Mouse (Mus musculus) heart, embryonic 12.5 days (tissue): ENCODE data around the gene Myoc. TPM values are rescaled to one million over a fixed set of nuclear protein-coding genes. Genes with fewer than 3 reads are reported as not detected.
A peak's percentile ranks its signal among the peaks of the same experiment; 100 is the strongest.

ENCODE experiments used
- ATAC-seq: fragments of 200-750 bp; cut with Nextera tagmentation; 2 replicates; pipeline ENCODE4 v1.8.0; 2017; ENCODE audit warnings: moderate TSS enrichment, moderate library complexity; ENCODE audit not compliant: insufficient number of reproducible peaks, low FRiP score
- H3K27ac ChIP-seq: fragments of 300-500 bp; sonication (generic); 2 replicates; pipeline ENCODE4 v1.5.1; 2016; ENCODE audit warnings: mild to moderate bottlenecking, moderate library complexity; ENCODE audit not compliant: poor library complexity, severe bottlenecking
- H3K27me3 ChIP-seq: fragments of 300-500 bp; sonication (generic); replicated peaks from 2 replicates; pipeline ENCODE4 v1.6.1; 2016; ENCODE audit warnings: mild to moderate bottlenecking, moderate library complexity
- H3K36me3 ChIP-seq: fragments of 300-500 bp; sonication (generic); 2 replicates; pipeline ENCODE4 v1.6.1; 2016; ENCODE audit warnings: mild to moderate bottlenecking, moderate library complexity
- H3K4me1 ChIP-seq: fragments of 300-500 bp; sonication (generic); replicated peaks from 2 replicates; pipeline ENCODE4 v1.6.1; 2016; ENCODE audit warnings: mild to moderate bottlenecking
- H3K4me2 ChIP-seq: fragments of 300-500 bp; sonication (generic); 2 replicates; pipeline ENCODE4 v1.6.1; 2016; ENCODE audit warnings: mild to moderate bottlenecking, moderate library complexity
- H3K4me3 ChIP-seq: fragments of 300-500 bp; sonication (generic); 2 replicates; pipeline ENCODE4 v1.5.1; 2016; ENCODE audit warnings: mild to moderate bottlenecking
- H3K9ac ChIP-seq: fragments of 300-500 bp; sonication (generic); 2 replicates; pipeline ENCODE4 v1.6.1; 2016; ENCODE audit warnings: mild to moderate bottlenecking, moderate library complexity
- H3K9me3 ChIP-seq: fragments of 300-500 bp; sonication (generic); replicated peaks from 2 replicates; pipeline ENCODE4 v1.6.1; 2016; ENCODE audit warnings: mild to moderate bottlenecking, moderate library complexity
- WGBS: fragments of 180-500 bp; shearing (Covaris S2); methylation state at CpG from one replicate; pipeline ENCODE4 v1.1.7; 2016; 5-methylcytosine and 5-hydroxymethylcytosine counted together
- polyA plus RNA-seq: library from polyadenylated mRNA; unstranded; fragments of >200 nt; fragmentation: Nextera tagmentation; extraction: Ambion mirVana; gene quantifications from 2 replicates; pipeline ENCODE4 v1.2.1, GENCODE M21; 2016

Myoc gene
- polyA plus RNA-seq = not detected in 2 replicates

GRCm38 (mm10) chr1:162639051-162639750 is at the start of gene Myoc:
Gene Myoc, plus strand, starts transcription at chr1:162639155.
- WGBS = 75% methylated on average over 10 of the region's 10 CpGs
- H3K4me3 ChIP-seq = no peak within 1 kb of the TSS
- ATAC-seq = no peak

DNA sequence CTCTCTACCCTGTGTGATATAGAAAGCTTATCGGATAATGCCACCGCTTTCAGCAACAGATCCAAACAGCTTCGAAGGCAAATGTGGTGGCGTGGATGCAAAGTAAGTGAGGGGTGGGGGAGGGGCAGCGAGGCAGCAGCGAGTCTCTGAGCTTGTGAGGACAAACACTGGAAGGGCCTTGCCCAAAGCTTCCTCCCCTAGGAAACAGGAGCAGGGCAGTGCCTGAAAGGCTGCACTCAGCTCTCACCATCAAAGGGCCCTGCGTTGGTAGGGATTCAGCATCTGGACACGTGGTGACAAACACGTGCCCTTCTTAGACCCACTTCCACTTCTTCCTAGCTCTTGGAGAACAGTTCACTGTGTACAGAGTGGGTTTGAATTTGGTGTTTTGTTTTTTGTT is 49.5 kb upstream of the Myoc start:
- no peak overlapping the region; the same call in 1 of the 2 replicates for H3K27ac ChIP-seq
- ATAC-seq = no peak; the same call in 1 of the 2 replicates
- H3K9me3 ChIP-seq = no peaks in the 10 kb centered on the region
- WGBS = 6% methylated on average over 9 of the region's 9 CpGs
- H3K36me3 ChIP-seq = peaks cover 7% of the 10 kb centered on the region
- peaks cover 3% of the 10 kb centered on the region; the same call in 1 of the 2 replicates for H3K4me1 ChIP-seq
- peak overlapping the region; percentile 42 for H3K4me2 ChIP-seq
- no peak overlapping the region for H3K9ac ChIP-seq
- H3K4me3 ChIP-seq = no peak overlapping the region
- H3K27me3 ChIP-seq = no peaks in the 10 kb centered on the region

More at GRCm38 (mm10) chr1:162639051-162639750, at the start of gene Myoc:
- Histone ChIP-seq H3K4me2 (no peak within 1 kb of the TSS), H3K9ac (no peak within 1 kb of the TSS), H3K27me3 (no peaks in the 10 kb centered on the region), H3K27ac (no peak within 1 kb of the TSS), H3K9me3 (no peaks in the 10 kb centered on the region; the same call in 1 of the 2 replicates), H3K4me1 (no peaks in the 10 kb centered on the region), H3K36me3 (no peaks in the 10 kb centered on the region)

GRCm38 (mm10) chr1:162590415-162590997 is 48.4 kb upstream of the Myoc start:
- Histone ChIP-seq H3K9ac (no peak overlapping the region), H3K4me1 (peaks cover 3% of the 10 kb centered on the region; the same call in 1 of the 2 replicates), H3K36me3 (peaks cover 8% of the 10 kb centered on the region), H3K9me3 (no peaks in the 10 kb centered on the region), H3K27ac (no peak overlapping the region), H3K27me3 (no peaks in the 10 kb centered on the region), H3K4me2 (no peak overlapping the region), H3K4me3 (no peak overlapping the region)
- no peak for ATAC-seq
- 31% methylated on average over 8 of the region's 8 CpGs for WGBS

DNA sequence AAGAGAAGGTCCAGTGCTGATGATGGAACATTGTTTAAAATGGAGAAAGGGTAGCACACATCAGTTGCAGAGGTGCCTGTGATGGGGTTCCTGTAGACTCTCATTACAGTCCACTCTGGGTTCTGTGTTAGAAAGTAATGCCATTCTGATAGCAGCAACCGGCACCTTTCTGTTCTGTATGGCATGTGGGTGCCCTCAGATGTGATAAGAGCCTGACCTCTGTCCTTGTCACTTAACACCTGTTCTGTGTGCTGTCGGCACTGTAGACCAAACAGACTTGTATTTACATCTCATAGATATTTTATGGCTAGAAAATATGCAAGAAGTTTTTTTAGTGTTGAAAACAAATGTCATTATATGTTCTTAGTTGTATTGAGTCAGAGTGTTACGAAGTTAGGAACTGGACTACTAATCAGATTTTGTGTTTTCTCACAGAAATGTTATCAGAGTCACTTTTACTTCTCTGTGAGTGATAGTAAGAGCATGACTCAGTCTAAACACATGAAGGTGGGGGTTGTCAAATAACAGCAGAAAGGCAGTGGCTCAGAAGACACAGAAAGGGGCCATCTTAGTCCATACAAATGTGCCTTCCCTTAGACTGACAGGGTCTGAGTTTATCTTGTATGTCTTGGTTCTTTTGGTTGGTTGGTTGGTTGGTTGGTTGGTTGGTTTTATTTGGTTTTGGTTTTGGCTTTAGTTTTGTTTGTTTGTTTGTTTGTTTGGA is 41.4 kb upstream of the Myoc start:
- Histone ChIP-seq H3K36me3 (peaks cover 36% of the 10 kb centered on the region), H3K9me3 (no peaks in the 10 kb centered on the region)

DNA sequence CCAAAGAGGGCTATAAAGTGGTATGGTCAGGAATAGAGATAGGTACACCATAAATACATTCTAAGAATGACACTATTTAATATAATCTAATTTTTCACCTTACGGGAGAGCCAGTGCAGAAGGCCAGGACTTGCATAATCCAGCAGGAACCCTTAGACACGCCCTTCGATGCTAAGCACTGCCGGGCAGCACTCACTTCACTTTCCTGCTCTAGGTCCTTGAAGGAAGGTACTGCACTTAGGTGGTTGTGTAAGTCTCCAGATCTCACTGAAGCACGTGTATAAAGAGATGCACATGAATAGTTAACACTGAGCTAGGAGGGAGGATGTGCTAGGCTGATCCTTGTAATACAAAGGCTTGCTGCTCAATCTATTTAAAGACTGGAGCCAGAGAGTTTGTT is 39.3 kb upstream of the Myoc start:
- Histone ChIP-seq H3K36me3 (peaks cover 42% of the 10 kb centered on the region), H3K27ac (no peak overlapping the region), H3K9me3 (no peaks in the 10 kb centered on the region), H3K4me3 (no peak overlapping the region), H3K27me3 (no peaks in the 10 kb centered on the region), H3K4me1 (peaks cover 5% of the 10 kb centered on the region; the same call in 1 of the 2 replicates), H3K9ac (no peak overlapping the region), H3K4me2 (no peak overlapping the region)
- 88% methylated on average over 5 of the region's 5 CpGs for WGBS
- no peak for ATAC-seq

More for the DNA sequence above, 41.4 kb upstream of the Myoc start:
- WGBS = 36% methylated on average over 3 of the region's 3 CpGs
- H3K9ac ChIP-seq = no peak overlapping the region
- no peak overlapping the region for H3K27ac ChIP-seq
- H3K4me1 ChIP-seq = peaks cover 5% of the 10 kb centered on the region; the same call in 1 of the 2 replicates
- ATAC-seq = no peak
- H3K4me3 ChIP-seq = no peak overlapping the region
- H3K27me3 ChIP-seq = no peaks in the 10 kb centered on the region
- no peak overlapping the region for H3K4me2 ChIP-seq

- Histone ChIP-seq H3K4me2 (no peak overlapping the region), H3K9ac (no peak overlapping the region), H3K4me3 (no peak overlapping the region), H3K27ac (no peak overlapping the region), H3K9me3 (no peaks in the 10 kb centered on the region), H3K36me3 (peaks cover 39% of the 10 kb centered on the region), H3K27me3 (no peaks in the 10 kb centered on the region), H3K4me1 (peaks cover 5% of the 10 kb centered on the region; the same call in 1 of the 2 replicates)
- WGBS = 86% methylated on average over 4 of the region's 4 CpGs
- ATAC-seq = no peak
These were observed 37.7 kb upstream of the Myoc start for GRCm38 (mm10) chr1:162601288-162601687.

DNA sequence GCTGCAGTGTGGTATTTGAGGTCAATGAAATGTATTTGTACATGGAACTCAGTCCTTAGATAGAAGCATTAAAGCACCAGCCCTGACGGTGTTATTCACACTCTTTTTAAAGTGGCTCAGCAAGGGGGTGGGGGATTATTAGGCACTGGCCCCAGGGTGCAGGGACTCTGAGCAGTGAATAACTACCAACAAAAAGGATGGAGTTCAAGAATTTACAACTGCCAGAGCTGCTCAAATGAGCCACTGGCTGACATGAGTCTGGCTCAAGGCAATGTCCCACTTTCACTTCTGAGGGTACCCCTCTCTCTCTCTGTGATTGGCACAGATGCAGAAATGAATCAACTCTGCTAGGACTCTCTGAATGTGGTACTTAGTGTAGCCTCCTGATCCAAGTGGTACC is 30.8 kb upstream of the Myoc start:
- Histone ChIP-seq H3K9ac (no peak overlapping the region), H3K27me3 (no peaks in the 10 kb centered on the region), H3K4me3 (no peak overlapping the region), H3K9me3 (no peaks in the 10 kb centered on the region), H3K4me1 (no peaks in the 10 kb centered on the region), H3K27ac (no peak overlapping the region), H3K36me3 (peaks cover 6% of the 10 kb centered on the region), H3K4me2 (no peak overlapping the region)
- ATAC-seq = no peak
- WGBS = 30% methylated on average over 1 of the region's 1 CpGs

DNA sequence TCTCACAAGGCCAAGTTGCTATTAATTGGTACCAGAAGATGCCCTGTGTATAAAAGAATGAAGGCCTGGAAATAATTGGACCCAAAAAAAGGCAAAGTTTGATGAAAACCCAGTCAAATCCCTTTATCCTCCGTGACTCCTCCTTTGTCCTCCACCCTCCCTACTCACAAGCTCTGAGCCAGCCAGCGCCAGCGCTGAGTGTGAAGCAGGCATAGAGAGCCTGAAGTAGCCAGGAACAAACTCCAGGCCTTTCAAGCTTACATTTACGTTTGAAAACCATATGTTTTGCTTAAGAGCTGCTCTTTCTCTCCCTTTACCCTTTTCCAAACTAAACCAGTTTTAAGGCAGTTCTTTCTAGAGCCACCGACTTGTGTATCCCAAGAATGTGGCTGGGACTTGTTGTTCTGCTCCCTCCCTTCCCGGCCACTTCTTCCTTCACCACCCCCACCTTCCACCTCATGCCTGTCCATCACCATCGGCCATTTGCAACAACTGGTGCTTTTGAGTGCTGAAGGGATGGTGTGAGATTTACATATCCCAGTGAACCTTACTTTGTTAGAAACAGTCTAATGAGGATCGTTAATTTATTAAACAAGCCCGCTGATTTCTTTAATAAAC is 29.2 kb upstream of the Myoc start:
- Histone ChIP-seq H3K4me2 (no peak overlapping the region), H3K36me3 (peaks cover 1% of the 10 kb centered on the region; the same call in 1 of the 2 replicates), H3K9ac (no peak overlapping the region), H3K4me1 (no peaks in the 10 kb centered on the region), H3K4me3 (no peak overlapping the region), H3K9me3 (no peaks in the 10 kb centered on the region), H3K27me3 (no peaks in the 10 kb centered on the region), H3K27ac (no peak overlapping the region)
- 36% methylated on average over 9 of the region's 9 CpGs for WGBS
- ATAC-seq = no peak

- no peaks in the 10 kb centered on the region for H3K9me3 ChIP-seq
- no peaks in the 10 kb centered on the region for H3K36me3 ChIP-seq
- H3K4me1 ChIP-seq = no peaks in the 10 kb centered on the region
- H3K27me3 ChIP-seq = no peaks in the 10 kb centered on the region
- H3K4me2 ChIP-seq = no peak overlapping the region
- no peak overlapping the region for H3K4me3 ChIP-seq
- no peak for ATAC-seq
- no peak overlapping the region for H3K27ac ChIP-seq
- H3K9ac ChIP-seq = no peak overlapping the region
- 62% methylated on average over 4 of the region's 4 CpGs for WGBS
These were observed 27.8 kb upstream of the Myoc start for GRCm38 (mm10) chr1:162611191-162611590.

- no peak overlapping the region for H3K4me2 ChIP-seq
- no peak overlapping the region for H3K9ac ChIP-seq
- H3K4me3 ChIP-seq = no peak overlapping the region
- H3K4me1 ChIP-seq = no peaks in the 10 kb centered on the region
- WGBS = 67% methylated on average over 1 of the region's 1 CpGs
- no peak for ATAC-seq
- H3K9me3 ChIP-seq = no peaks in the 10 kb centered on the region
- H3K27me3 ChIP-seq = no peaks in the 10 kb centered on the region
- no peak overlapping the region for H3K27ac ChIP-seq
- no peaks in the 10 kb centered on the region for H3K36me3 ChIP-seq
These were observed 23.4 kb upstream of the Myoc start for GRCm38 (mm10) chr1:162615511-162615910.

DNA sequence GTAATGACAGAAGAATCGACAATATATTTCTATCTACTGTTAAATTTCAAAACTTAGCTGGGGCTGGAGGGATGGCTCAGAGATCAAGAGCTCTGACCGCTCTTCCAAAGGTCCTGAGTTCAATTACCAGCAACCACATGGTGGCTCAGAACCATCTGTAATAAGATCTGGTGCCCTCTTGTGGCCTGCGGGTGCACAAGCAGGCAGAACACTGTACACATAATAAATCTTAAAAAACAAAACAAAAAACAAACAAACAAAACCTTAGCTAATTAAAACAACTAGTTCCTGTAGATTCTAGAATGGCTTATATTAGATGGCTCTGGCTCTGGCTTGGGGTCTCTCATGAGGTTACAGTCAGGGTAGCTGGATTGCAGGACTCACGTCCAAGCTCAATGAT is 18.5 kb upstream of the Myoc start:
- peaks cover 11% of the 10 kb centered on the region for H3K4me1 ChIP-seq
- no peak overlapping the region for H3K4me3 ChIP-seq
- no peak overlapping the region for H3K27ac ChIP-seq
- no peak for ATAC-seq
- H3K9me3 ChIP-seq = no peaks in the 10 kb centered on the region
- no peak overlapping the region for H3K4me2 ChIP-seq
- no peaks in the 10 kb centered on the region for H3K27me3 ChIP-seq
- no peaks in the 10 kb centered on the region for H3K36me3 ChIP-seq
- H3K9ac ChIP-seq = no peak overlapping the region
- WGBS = 66% methylated on average over 4 of the region's 4 CpGs
